Mouse (Mus musculus): ENCODE data around the gene Btbd19. TPM values are rescaled to one million over a fixed set of nuclear protein-coding genes. Genes with fewer than 3 reads are reported as not detected.
A peak's percentile ranks its signal among the peaks of the same experiment; 100 is the strongest.

Gene Btbd19
- 7.8 and 9.1 TPM in 2 replicates for total RNA-seq (2014; rRNA removed)
- 4.9 and 5.4 TPM in 2 replicates for polyA plus RNA-seq (2015; fragmentation: Nextera tagmentation; extraction: Ambion mirVana)

- 26% methylated on average over 8 of the region's 8 CpGs for WGBS
- peaks cover 30% of the 10 kb centered on the region for H3K36me3 ChIP-seq (ENCODE audit: insufficient read depth, low read length)
- DNase-seq (ENCODE audit: low spot score) = peak; percentile 82
- ATAC-seq = peak; percentile 58
- no peak for TF ChIP-seq CTCF (IDR thresholded peaks at IDR 0.05; ENCODE audit: low read depth)
- H3K4me3 ChIP-seq (ENCODE audit: low read length) = no peak within 1 kb of the TSS
- peak within 1 kb of the TSS; percentile 33 for H3K9ac ChIP-seq (replicated peaks; ENCODE audit: low read length)
- no peak within 1 kb of the TSS for H3K4me2 ChIP-seq (ENCODE audit: low read depth, low read length)
- no peaks in the 10 kb centered on the region for H3K27me3 ChIP-seq (ENCODE audit: insufficient read depth, low read length)
- H3K4me1 ChIP-seq (ENCODE audit: insufficient read depth, low read length) = peaks cover 7% of the 10 kb centered on the region
- H3K9me3 ChIP-seq (ENCODE audit: low read length) = no peaks in the 10 kb centered on the region
- peak within 1 kb of the TSS; percentile 80 for H3K27ac ChIP-seq
Measured at GRCm38 (mm10) chr4:117125348-117125909, at the start of gene Btbd19. Btbd19 (minus strand) TSS chr4:117125725.

- H3K9me3 ChIP-seq (ENCODE audit: low read length) = no peaks in the 10 kb centered on the region
- no peak overlapping the region for H3K4me3 ChIP-seq (ENCODE audit: low read length)
- H3K27ac ChIP-seq = no peak overlapping the region
- WGBS = 90% methylated on average over 5 of the region's 5 CpGs
- peaks cover 9% of the 10 kb centered on the region for H3K36me3 ChIP-seq (ENCODE audit: insufficient read depth, low read length)
- ATAC-seq (no peak), DNase-seq (ENCODE audit: low spot score) (no peak)
- no peak for TF ChIP-seq CTCF (IDR thresholded peaks at IDR 0.05; ENCODE audit: low read depth)
- no peaks in the 10 kb centered on the region for H3K4me1 ChIP-seq (ENCODE audit: insufficient read depth, low read length)
- H3K9ac ChIP-seq (replicated peaks; ENCODE audit: low read length) = no peak overlapping the region
- H3K27me3 ChIP-seq (ENCODE audit: insufficient read depth, low read length) = no peaks in the 10 kb centered on the region
- H3K4me2 ChIP-seq (ENCODE audit: low read depth, low read length) = no peak overlapping the region
Measured at GRCm38 (mm10) chr4:117169936-117170335, 44.4 kb upstream of the Btbd19 start.

GRCm38 (mm10) chr4:117161183-117161582, 35.7 kb upstream of the Btbd19 start:
- Histone ChIP-seq H3K9ac (replicated peaks; ENCODE audit: low read length) (no peak overlapping the region), H3K27me3 (ENCODE audit: insufficient read depth, low read length) (no peaks in the 10 kb centered on the region), H3K9me3 (ENCODE audit: low read length) (no peaks in the 10 kb centered on the region), H3K4me2 (ENCODE audit: low read depth, low read length) (no peak overlapping the region), H3K4me3 (ENCODE audit: low read length) (no peak overlapping the region), H3K36me3 (ENCODE audit: insufficient read depth, low read length) (no peaks in the 10 kb centered on the region), H3K27ac (no peak overlapping the region), H3K4me1 (ENCODE audit: insufficient read depth, low read length) (no peaks in the 10 kb centered on the region)
- no peak for TF ChIP-seq CTCF (IDR thresholded peaks at IDR 0.05; ENCODE audit: low read depth)
- DNase-seq (ENCODE audit: low spot score) (peak; percentile 35), ATAC-seq (peak; percentile 66)
- 67% methylated on average over 4 of the region's 4 CpGs for WGBS

GRCm38 (mm10) chr4:117159666-117160065, 34.1 kb upstream of the Btbd19 start:
- Histone ChIP-seq H3K27me3 (ENCODE audit: insufficient read depth, low read length) (no peaks in the 10 kb centered on the region), H3K4me1 (ENCODE audit: insufficient read depth, low read length) (no peaks in the 10 kb centered on the region), H3K36me3 (ENCODE audit: insufficient read depth, low read length) (no peaks in the 10 kb centered on the region), H3K4me2 (ENCODE audit: low read depth, low read length) (no peak overlapping the region), H3K9ac (replicated peaks; ENCODE audit: low read length) (no peak overlapping the region), H3K4me3 (ENCODE audit: low read length) (no peak overlapping the region), H3K27ac (no peak overlapping the region), H3K9me3 (ENCODE audit: low read length) (no peaks in the 10 kb centered on the region)
- 90% methylated on average over 10 of the region's 10 CpGs for WGBS
- DNase-seq (ENCODE audit: low spot score) (no peak), ATAC-seq (no peak)
- no peak for TF ChIP-seq CTCF (IDR thresholded peaks at IDR 0.05; ENCODE audit: low read depth)

GRCm38 (mm10) chr4:117156372-117156771, 30.8 kb upstream of the Btbd19 start:
- no peak for TF ChIP-seq CTCF (IDR thresholded peaks at IDR 0.05; ENCODE audit: low read depth)
- peak overlapping the region; percentile 97 for H3K4me2 ChIP-seq (ENCODE audit: low read depth, low read length)
- peaks cover 12% of the 10 kb centered on the region; the same call in 1 of the 2 replicates for H3K36me3 ChIP-seq (ENCODE audit: insufficient read depth, low read length)
- H3K9ac ChIP-seq (replicated peaks; ENCODE audit: low read length) = peak overlapping the region; percentile 96
- DNase-seq (ENCODE audit: low spot score) = no peak
- WGBS = 26% methylated on average over 6 of the region's 6 CpGs
- no peaks in the 10 kb centered on the region for H3K9me3 ChIP-seq (ENCODE audit: low read length)
- H3K4me3 ChIP-seq (ENCODE audit: low read length) = peak overlapping the region; percentile 97
- H3K27me3 ChIP-seq (ENCODE audit: insufficient read depth, low read length) = no peaks in the 10 kb centered on the region
- ATAC-seq = no peak
- H3K4me1 ChIP-seq (ENCODE audit: insufficient read depth, low read length) = no peaks in the 10 kb centered on the region
- H3K27ac ChIP-seq = peak overlapping the region; percentile 96; the same call in 1 of the 2 replicates

- H3K27ac ChIP-seq = peak within 1 kb of the TSS; percentile 96
- TF ChIP-seq CTCF (IDR thresholded peaks at IDR 0.05; ENCODE audit: low read depth) = no peak
- no peaks in the 10 kb centered on the region for H3K27me3 ChIP-seq (ENCODE audit: insufficient read depth, low read length)
Measured at GRCm38 (mm10) chr4:117155792-117156355, 30.3 kb upstream of the Btbd19 start, which contains the start of gene Rps8. Rps8 (minus strand) TSS chr4:117156243.

More at GRCm38 (mm10) chr4:117155792-117156355, 30.3 kb upstream of the Btbd19 start, which contains the start of gene Rps8:
- H3K4me2 ChIP-seq (ENCODE audit: low read depth, low read length) = peak within 1 kb of the TSS; percentile 97
- H3K9me3 ChIP-seq (ENCODE audit: low read length) = no peaks in the 10 kb centered on the region
- peak within 1 kb of the TSS; percentile 97 for H3K4me3 ChIP-seq (ENCODE audit: low read length)
- DNase-seq (ENCODE audit: low spot score) = peak; percentile 95
- peaks cover 13% of the 10 kb centered on the region; the same call in 1 of the 2 replicates for H3K36me3 ChIP-seq (ENCODE audit: insufficient read depth, low read length)
- WGBS = under 1% methylated on average over 51 of the region's 52 CpGs
- H3K4me1 ChIP-seq (ENCODE audit: insufficient read depth, low read length) = no peaks in the 10 kb centered on the region
- peak; percentile 94 for ATAC-seq
- peak within 1 kb of the TSS; percentile 96 for H3K9ac ChIP-seq (replicated peaks; ENCODE audit: low read length)

Measured in hindbrain, postnatal 0 days (tissue).